Mouse (Mus musculus) liver, postnatal 0 days (tissue): ENCODE results near the gene Nmnat2.

Experiments
- CTCF ChIP-seq: sonication (generic); IDR thresholded peaks from 2 replicates; pipeline ENCODE4 v1.5.1; 2016; ENCODE audit warnings: antibody characterized with exemption, low read depth
- EP300 ChIP-seq: IDR thresholded peaks from 2 replicates; pipeline ENCODE4 v1.6.1; 2016; ENCODE audit warnings: antibody characterized with exemption, low read depth, mild to moderate bottlenecking

- TF ChIP-seq EP300 (no peak), CTCF (no peak)
Measured at GRCm38 (mm10) chr1:153090081-153090480, 135.3 kb downstream of the Nmnat2 start.
